Mouse (Mus musculus) neutrophil, adult 5-6 weeks (primary cell): ENCODE data around the gene Smad6. TPM values are rescaled to one million over a fixed set of nuclear protein-coding genes. Genes with fewer than 3 reads are reported as not detected.

Experiments
- ATAC-seq: fragments of 151-379, 151-347 bp; 2 replicates; pipeline ENCODE4 v1.8.0; 2017; ENCODE audit warnings: mild to moderate bottlenecking, moderate TSS enrichment; ENCODE audit not compliant: insufficient number of reproducible peaks, poor library complexity, low FRiP score, severe bottlenecking; ENCODE audit errors: extremely low read depth
- total RNA-seq: library from RNA; stranded (forward); fragments of 200-1000 nt; gene quantifications from 2 replicates; pipeline ENCODE4 v1.2.3, GENCODE M21; 2017

Gene Smad6
- total RNA-seq = not detected in 2 replicates

- peak; percentile 18; the same call in 1 of the 2 replicates for ATAC-seq
Measured at GRCm38 (mm10) chr9:64021853-64022561, at the start of gene Smad6. Gene Smad6 (minus strand): TSS chr9:64022059.

GRCm38 (mm10) chr9:64070674-64071073, 48.8 kb upstream of the Smad6 start:
- no peak for ATAC-seq

- ATAC-seq = no peak
Measured at GRCm38 (mm10) chr9:64069131-64069530, 47.3 kb upstream of the Smad6 start.

- no peak for ATAC-seq
Measured at GRCm38 (mm10) chr9:64068571-64068970, 46.7 kb upstream of the Smad6 start.

GRCm38 (mm10) chr9:64067787-64068186, 45.9 kb upstream of the Smad6 start:
- ATAC-seq = no peak

- no peak for ATAC-seq
Measured at GRCm38 (mm10) chr9:64060033-64060539, 38.2 kb upstream of the Smad6 start.

- ATAC-seq = no peak
Measured at GRCm38 (mm10) chr9:64057903-64058650, 36.2 kb upstream of the Smad6 start.

- no peak for ATAC-seq
Measured at GRCm38 (mm10) chr9:64055162-64055561, 33.3 kb upstream of the Smad6 start.

- ATAC-seq = no peak
Measured at GRCm38 (mm10) chr9:64053786-64054185, 31.9 kb upstream of the Smad6 start.

GRCm38 (mm10) chr9:64051241-64051640, 29.4 kb upstream of the Smad6 start:
- no peak for ATAC-seq

- ATAC-seq = no peak
Measured at GRCm38 (mm10) chr9:64050513-64051065, 28.7 kb upstream of the Smad6 start.

GRCm38 (mm10) chr9:64049471-64050380, 27.9 kb upstream of the Smad6 start:
- ATAC-seq = peak; percentile 62

- no peak for ATAC-seq
Measured at GRCm38 (mm10) chr9:64045117-64045890, 23.4 kb upstream of the Smad6 start.

GRCm38 (mm10) chr9:64044343-64044742, 22.5 kb upstream of the Smad6 start:
- ATAC-seq = no peak

GRCm38 (mm10) chr9:64042911-64043310, 21.1 kb upstream of the Smad6 start:
- ATAC-seq = no peak

- ATAC-seq = no peak
Measured at GRCm38 (mm10) chr9:64042216-64042615, 20.4 kb upstream of the Smad6 start.

GRCm38 (mm10) chr9:64029908-64030631, 8.2 kb upstream of the Smad6 start:
- ATAC-seq = no peak

GRCm38 (mm10) chr9:64025565-64025964, 3.7 kb upstream of the Smad6 start:
- no peak for ATAC-seq
